Mouse (Mus musculus) thymus, adult 18-20 months (tissue): Measurements from ENCODE around the gene Phc2.
"Not testable (repeated sequence)": the region's sequence is repeated elsewhere in the genome, so short reads cannot be mapped to it uniquely, and the experiment has no call there.

Source experiments
- DNase-seq, 2 experiments: peaks; one replicate each; pipeline ENCODE4 v3.0.0; 2022; ENCODE audit warnings: mixed read lengths in 2 of 2

Gene Phc2

DNA sequence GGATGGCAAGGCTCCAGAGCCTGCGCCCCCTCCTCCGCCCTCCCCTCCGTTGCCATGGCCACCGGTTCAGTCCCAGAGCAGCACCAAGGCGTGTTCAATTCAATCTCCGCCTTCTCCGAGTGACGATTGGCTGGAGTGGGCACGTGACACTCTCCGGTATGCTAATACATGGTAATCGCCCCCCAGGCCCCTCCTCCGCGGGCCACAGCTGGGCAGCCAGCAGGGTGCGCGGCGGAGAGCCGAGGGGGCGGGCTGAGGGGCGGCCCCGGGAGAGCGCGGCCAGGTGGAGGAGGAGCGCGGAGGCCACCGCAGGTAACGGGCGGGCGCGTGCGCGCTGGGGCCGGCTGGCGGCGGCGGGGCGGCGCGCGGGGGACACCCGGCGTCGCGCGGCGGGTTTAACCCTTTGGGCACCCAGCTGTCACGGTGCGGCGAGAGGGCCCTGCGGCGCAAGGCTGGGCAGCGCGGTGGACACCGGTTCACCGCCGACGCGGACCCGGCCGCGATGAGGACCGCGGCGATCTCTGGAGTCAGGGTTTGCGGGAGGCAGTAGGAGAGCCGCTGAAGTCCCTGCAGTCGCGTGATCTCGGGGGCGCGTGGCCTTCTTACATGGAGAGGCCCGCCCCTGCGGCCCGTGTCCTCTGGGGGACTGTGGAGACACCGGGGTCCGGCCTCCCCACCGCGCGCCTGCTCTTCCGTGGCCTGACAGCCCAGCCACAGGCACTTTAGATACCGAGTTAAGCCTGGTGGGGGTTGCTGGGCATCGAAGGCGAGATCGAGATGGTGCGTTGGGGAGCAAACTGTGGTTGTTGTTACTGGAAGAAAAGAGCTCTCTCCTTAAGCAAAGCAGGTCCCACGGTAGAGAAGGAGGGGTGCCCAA lies at the start of gene Phc2:
TSS of gene Phc2 (plus strand) at position 198 of the 877 bp plus-strand sequence.
- peak; percentile 93 to 94 for DNase-seq

DNA sequence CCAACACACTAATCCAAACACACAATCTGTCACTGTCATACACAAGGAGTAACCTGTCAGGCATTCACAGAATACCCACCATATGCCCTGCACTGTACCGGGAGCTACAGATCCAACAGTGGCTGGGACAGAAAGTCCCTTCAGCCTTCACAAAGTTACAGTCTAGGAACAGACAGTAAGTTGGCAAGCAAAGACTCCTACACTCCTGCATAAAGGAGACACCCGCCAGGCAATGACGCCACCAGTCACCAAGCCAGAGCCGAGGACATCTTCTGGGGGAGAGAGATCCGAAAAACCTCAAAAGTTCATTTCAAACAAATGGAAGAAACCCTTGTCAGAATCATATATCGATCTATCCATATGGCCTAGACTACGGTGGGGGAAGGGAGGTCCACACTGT lies 47.9 kb upstream of the Phc2 start:
- no peak for DNase-seq

GRCm38 (mm10) chr4:128607661-128608060 lies 46.8 kb upstream of the Phc2 start:
- DNase-seq = no peak

GRCm38 (mm10) chr4:128609276-128609924 lies 45.1 kb upstream of the Phc2 start:
- DNase-seq = no peak

DNA sequence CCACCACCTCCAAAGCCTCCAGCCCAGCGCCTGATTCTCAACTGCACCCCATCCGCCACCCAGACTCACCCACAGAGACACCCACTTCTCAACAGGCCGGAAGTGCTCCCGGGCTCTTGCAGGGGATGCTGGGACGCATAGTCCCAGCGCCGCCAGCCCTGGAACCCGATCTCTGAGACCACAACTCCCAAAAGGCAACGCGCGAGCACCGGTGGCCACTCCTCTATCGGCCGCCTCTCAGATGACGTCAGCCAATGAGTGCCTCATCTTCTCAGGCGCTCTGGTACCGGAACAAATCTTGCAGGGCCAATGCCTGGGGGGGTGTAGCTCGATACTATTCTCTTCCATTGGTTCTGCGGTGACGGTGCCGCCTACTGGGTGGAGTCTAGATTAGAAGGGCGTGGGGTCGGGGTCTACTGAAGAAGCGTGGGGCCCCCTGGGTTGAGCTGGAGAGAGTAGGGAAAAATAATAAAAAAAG lies 44.5 kb upstream of the Phc2 start, which contains the start of gene Zscan20:
TSS of gene Zscan20 (minus strand) at position 174 of the 478 bp plus-strand sequence.
- DNase-seq = peak; percentile 94 to 97

- DNase-seq = no peak
Measured at GRCm38 (mm10) chr4:128610706-128611105, 43.8 kb upstream of the Phc2 start.

DNA sequence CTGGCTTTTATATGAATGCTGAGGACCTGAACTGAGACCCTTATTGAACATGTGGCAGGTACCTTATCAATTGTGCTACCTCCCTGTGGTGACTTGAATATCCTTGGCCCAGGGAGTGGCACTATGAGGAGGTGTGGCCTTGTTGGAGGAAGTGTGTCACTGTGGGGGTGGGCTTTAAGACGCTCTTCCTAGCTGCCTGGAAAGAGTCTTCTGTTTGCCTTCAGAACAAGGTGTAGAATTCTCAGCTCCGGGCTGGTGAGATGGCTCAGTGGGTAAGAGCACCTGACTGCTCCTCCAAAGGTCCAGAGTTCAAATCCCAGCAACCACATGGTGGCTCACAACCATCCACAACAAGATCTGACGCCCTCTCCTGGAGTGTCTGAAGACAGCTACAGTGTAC lies 42.8 kb upstream of the Phc2 start:
- DNase-seq = not testable (repeated sequence)

DNA sequence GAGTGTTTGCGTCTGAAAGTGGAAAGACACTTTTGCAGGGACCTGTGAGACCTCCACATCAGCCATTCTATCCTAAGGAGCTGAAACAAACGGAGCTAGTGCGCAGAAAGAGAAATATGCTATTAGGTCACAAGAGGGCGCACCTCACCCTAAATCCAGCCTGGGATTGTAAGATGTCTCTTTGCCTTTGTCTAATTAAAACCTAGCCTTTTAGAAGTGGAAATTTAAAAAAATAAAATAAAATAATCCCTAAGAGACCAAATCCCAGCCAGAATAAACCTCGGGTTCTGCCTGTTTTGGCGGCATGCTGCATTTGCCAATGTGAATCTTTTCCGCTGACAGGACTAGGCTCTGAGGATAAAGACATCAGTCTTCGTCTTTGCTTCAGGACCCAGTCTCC lies 41.2 kb upstream of the Phc2 start:
- DNase-seq = no peak

- no peak for DNase-seq
Measured at GRCm38 (mm10) chr4:128615761-128616160, 38.7 kb upstream of the Phc2 start.

DNA sequence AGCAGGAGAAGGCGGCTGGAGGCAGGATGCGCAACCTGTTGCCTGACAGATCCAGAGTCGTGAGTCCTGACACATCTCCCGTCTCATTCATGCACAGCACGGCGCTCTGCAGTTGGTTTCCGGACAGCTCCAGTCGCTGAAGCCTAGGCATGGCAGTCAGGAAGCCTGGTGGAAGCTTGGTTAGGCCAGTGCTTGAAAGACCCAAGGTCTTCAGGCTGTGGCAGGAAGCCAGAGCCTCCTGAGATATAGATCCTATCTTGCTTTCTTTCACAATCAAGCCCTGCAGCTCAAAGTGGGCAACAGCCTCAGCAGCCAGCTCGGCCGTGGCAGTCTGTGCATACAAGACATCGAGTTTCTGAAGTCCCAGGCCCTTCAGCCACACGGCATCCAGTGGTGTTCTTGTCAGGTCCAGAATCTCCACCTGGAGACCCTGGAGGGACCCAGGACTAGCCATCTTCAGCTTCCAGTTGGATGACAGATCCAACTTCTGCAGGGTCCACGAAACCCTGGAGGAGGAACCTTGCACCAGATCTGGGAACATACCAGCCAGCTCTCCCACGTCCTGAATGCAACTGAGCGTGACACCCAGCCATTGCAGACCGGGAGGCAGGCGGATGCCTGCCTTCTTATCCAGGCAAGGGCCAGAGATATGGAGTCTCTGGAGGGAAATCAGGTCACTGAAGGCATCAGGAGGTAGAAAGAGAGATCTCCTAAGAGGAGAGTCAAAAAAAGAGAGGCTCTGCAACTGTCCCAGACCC lies 37.0 kb upstream of the Phc2 start:
- peak; percentile 27 to 31 for DNase-seq

- peak; percentile 55 to 70 for DNase-seq
Measured at GRCm38 (mm10) chr4:128618246-128618911, 36.1 kb upstream of the Phc2 start, which contains the start of gene Tlr12. TSS of gene Tlr12 (minus strand) at chr4:128618619.

DNA sequence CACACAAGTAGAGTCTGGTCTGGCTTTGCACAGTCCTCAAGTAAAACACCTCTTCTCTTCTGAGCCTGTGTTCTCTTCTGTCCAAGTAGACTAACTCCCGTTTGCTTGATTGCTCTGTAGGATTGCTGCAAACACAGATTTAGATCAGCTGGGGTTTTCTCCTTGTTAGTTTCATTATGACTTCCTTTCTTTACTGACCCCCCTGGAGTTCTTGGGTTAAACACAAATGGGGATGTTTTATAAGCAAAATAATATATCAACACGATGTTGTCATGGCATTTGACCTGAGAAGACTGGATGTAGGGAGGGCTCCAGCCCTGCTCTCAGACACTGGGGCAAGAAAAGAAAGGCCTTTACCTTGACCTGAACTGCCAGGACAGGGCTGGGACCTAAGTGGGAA lies 35.5 kb upstream of the Phc2 start:
- DNase-seq = no peak

GRCm38 (mm10) chr4:128620572-128620971 lies 33.9 kb upstream of the Phc2 start:
- no peak for DNase-seq

- DNase-seq = no peak
Measured at GRCm38 (mm10) chr4:128621109-128621508, 33.4 kb upstream of the Phc2 start.

DNA sequence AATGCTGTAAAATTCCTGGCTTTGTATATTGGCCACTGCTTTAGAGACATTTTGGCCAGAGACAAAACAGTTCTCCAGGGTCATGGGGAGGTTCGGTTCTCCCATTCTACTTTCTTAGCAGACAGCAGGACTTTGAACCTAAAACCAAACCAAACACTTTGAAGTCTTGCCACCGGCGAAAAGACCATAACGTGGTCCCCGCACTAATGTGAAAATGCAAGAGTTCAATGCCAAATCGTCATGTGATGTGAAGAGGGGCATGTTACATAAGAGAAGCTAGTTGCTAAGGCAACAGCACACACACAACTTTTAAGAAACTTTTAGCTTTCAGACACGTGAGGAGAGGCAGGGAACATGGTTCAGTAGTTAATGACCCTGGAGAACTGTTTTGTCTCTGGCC lies 19.1 kb upstream of the Phc2 start:
- no peak for DNase-seq

DNA sequence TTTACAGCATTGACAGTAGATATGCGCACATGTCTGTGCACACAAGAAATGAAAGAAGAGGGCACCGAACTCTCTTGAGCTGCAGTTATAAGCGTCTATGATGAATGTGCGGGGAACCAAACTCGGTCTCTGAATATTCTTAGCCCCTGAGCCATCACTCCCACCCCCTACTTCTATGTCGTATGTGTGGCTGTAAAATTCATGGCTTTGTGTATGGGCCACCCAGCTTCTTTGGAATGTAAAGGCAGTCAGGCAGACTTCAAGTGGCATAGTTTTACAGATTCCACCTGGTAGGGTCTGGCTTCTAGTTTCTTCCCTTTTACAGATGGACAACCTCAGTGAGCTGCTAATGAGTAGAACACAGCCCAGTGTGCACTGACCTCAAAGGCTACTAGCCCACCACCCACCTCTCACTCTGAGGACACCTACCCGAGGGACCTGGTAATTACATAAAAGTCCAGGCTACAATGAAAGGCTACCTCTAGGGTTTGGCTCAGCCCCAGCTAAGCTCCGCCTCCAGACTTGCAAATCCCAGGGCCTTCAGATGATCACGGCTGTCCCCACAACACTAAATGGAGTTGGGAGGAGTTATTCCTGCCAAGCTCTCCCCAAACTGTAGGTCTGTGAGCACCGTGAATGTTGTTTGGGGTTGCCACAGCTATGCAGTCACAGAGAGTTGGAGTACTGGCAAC lies 18.5 kb upstream of the Phc2 start:
- DNase-seq = no peak

DNA sequence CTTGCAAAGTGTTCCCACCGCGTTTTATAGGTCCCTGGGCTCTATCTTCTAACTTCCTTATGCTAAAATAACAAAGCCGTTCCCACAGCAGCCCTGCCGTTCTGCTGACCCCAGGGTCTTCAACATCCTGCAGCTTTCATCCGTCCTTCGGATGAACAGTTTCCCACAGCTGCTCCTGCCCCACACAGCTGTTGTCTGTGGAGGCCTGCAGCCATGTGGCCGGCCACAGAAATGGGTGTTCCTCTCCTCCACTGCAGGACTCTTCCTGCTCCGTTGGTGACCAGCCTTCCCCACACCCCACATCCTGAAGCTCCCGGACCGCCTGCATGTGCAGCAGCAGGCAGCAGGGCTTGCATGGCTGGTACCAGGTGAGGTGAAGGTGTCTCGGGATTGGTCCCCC lies 17.3 kb upstream of the Phc2 start:
- DNase-seq = no peak

GRCm38 (mm10) chr4:128638265-128638923 lies 16.1 kb upstream of the Phc2 start:
- DNase-seq = no peak

GRCm38 (mm10) chr4:128641766-128642717 lies 12.5 kb upstream of the Phc2 start:
- no peak for DNase-seq

DNA sequence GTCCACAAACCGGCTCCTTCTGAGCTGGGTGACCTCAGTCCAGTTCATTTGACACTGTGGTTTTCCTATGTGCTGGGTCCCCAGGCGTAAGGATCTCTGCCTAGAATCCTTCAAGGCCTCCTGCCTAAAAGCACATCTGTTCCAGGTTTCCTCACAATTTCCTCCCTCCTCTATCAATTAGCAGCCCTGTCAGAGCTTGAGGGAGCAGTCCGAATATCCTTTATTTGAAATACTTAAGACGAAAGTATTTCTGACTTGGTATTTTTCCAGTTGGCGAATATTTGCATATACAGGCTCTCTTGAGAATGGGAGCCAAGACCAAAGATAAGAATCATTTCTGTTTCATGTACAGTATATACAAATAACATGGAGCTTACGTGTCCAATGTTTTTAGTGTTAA lies 8.6 kb upstream of the Phc2 start:
- no peak for DNase-seq
